Comparison of ENCODE assay signal across 28 mouse cellular contexts in genomic region chr14:40911529-40911928, GRCm38 (mm10). TPM values are rescaled to one million over a fixed set of nuclear protein-coding genes. Genes with fewer than 3 reads are reported as not detected.
"Had no signal": no experiment of that assay in that cellular context is flagged by ENCODE, and none has a peak within 500 bp of the region (broad histone marks: within the 10 kb centered on the region; RNA-seq: fewer than 3 reads in every experiment).

No protein-coding gene starts in this region.

- H3K27me3 ChIP-seq: heart, embryonic 13.5 days; heart, embryonic 15.5 days; hindbrain, embryonic 13.5 days; hindbrain, embryonic 15.5 days; kidney, embryonic 15.5 days; limb, embryonic 13.5 days; limb, embryonic 15.5 days; liver, embryonic 12.5 days had no signal

- H3K4me1 ChIP-seq: hindbrain, embryonic 13.5 days; hindbrain, embryonic 15.5 days; limb, embryonic 13.5 days had no signal

- H3K4me3 ChIP-seq: heart, adult 2 months; heart, embryonic 13.5 days; heart, embryonic 15.5 days; hindbrain, embryonic 13.5 days; hindbrain, embryonic 15.5 days; kidney, embryonic 15.5 days; limb, embryonic 13.5 days; limb, embryonic 15.5 days; liver, embryonic 12.5 days had no signal

- H3K9ac ChIP-seq: heart, embryonic 13.5 days; heart, embryonic 15.5 days; hindbrain, embryonic 13.5 days; hindbrain, embryonic 15.5 days; kidney, embryonic 15.5 days; limb, embryonic 13.5 days; limb, embryonic 15.5 days; liver, embryonic 12.5 days; liver, embryonic 14.5 days had no signal

- H3K4me2 ChIP-seq: heart, embryonic 11.5 days; heart, embryonic 13.5 days; heart, embryonic 15.5 days; hindbrain, embryonic 13.5 days; hindbrain, embryonic 15.5 days; kidney, embryonic 15.5 days; limb, embryonic 13.5 days; limb, embryonic 15.5 days; liver, embryonic 12.5 days had no signal

- H3K9me3 ChIP-seq: heart, embryonic 13.5 days; heart, embryonic 15.5 days; hindbrain, embryonic 13.5 days; hindbrain, embryonic 15.5 days; kidney, embryonic 15.5 days; limb, embryonic 13.5 days; limb, embryonic 15.5 days; liver, embryonic 12.5 days had no signal

- H3K27ac ChIP-seq: heart, adult 2 months; heart, embryonic 13.5 days; heart, embryonic 15.5 days; hindbrain, embryonic 13.5 days; hindbrain, embryonic 15.5 days; hindbrain, postnatal 0 days; kidney, embryonic 15.5 days; kidney, postnatal 0 days; limb, embryonic 13.5 days; limb, embryonic 15.5 days; liver, embryonic 12.5 days; liver, embryonic 14.5 days had no signal

- ATAC-seq: hindbrain, postnatal 0 days; intestine, embryonic 16.5 days; liver, embryonic 12.5 days had no signal

- DNase-seq: gastrocnemius, postnatal 14 days; gastrocnemius, postnatal 36 days; heart, adult 11 months; heart, adult 2 months; heart, postnatal 14 days; heart, postnatal 36 days; kidney, adult 11 months; kidney, adult 2 months; kidney, adult 9 months; kidney, postnatal 14 days; kidney, postnatal 36 days; layer of hippocampus, adult 9-11 months; layer of hippocampus, postnatal 36 days; left cerebral cortex, postnatal 4 days had no signal

RNA-seq across cellular contexts. Expression of gene Sh2d4b, which starts 18.5 kb away (rescaled TPM):
- polyA plus RNA-seq: liver, adult 2 months had no signal
